ENCODE assay signal across 1 mouse cellular context in the genomic region with DNA sequence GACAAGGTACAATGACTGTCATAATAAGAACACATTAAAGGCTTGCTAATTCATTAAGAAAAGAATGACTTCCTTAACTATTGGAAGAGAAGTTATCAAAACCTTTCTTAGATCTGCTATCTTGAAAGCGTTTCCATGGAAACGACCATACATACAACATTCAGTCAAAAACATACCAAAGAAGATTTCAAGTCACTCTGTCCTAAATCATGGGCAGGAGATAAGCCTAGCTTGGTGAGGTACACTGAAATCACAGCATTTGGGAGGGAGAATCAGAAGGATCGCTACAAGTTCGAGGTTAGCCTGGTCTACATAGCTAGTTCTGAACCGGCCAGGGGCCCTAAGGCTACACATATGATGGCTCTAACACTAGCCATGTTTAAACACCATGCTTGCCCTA.
TF ChIP-seq lines count a peak whose summit lies in the region.

No protein-coding gene starts in this region.

TF ChIP-seq in MEL, 35 proteins besides CTCF, POLR2A, EP300 and RAD21 (continued from another document):
- TF ChIP-seq NELFE (IDR thresholded peaks at IDR 0.05; ENCODE audit: low read depth, low read length) (no peak), RCOR1 (IDR thresholded peaks at IDR 0.05; ENCODE audit: low read depth, low read length) (peak; percentile 80)
TF ChIP-seq in MEL: peak in this region for 2.
